Mouse (Mus musculus) hindbrain, embryonic 13.5 days (tissue): ENCODE measurements around the gene D10Wsu102e. TPM values are rescaled to one million over a fixed set of nuclear protein-coding genes. Genes with fewer than 3 reads are reported as not detected.
"Not testable (repeated sequence)": the region's sequence is repeated elsewhere in the genome, so short reads cannot be mapped to it uniquely, and the experiment has no call there.

Experiments
- ATAC-seq: fragments of 200-750 bp; cut with Nextera tagmentation; 2 replicates; pipeline ENCODE4 v1.8.0; 2017; ENCODE audit warnings: moderate TSS enrichment; ENCODE audit not compliant: low FRiP score
- H3K27ac ChIP-seq: fragments of 300-500 bp; sonication (generic); 2 replicates; pipeline ENCODE4 v1.5.1; 2015; ENCODE audit warnings: inconsistent platforms, mild to moderate bottlenecking, moderate library complexity
- H3K27me3 ChIP-seq: fragments of 300-500 bp; sonication (generic); 2 replicates; pipeline ENCODE4 v1.6.1; 2015; ENCODE audit warnings: mild to moderate bottlenecking, inconsistent platforms
- H3K36me3 ChIP-seq: fragments of 300-500 bp; sonication (generic); 2 replicates; pipeline ENCODE4 v1.6.1; 2015; ENCODE audit warnings: mild to moderate bottlenecking, inconsistent platforms
- H3K4me1 ChIP-seq: fragments of 300-500 bp; sonication (generic); replicated peaks from 2 replicates; pipeline ENCODE4 v1.6.1; 2015; ENCODE audit warnings: inconsistent platforms
- H3K4me2 ChIP-seq: fragments of 300-500 bp; sonication (generic); 2 replicates; pipeline ENCODE4 v1.6.1; 2015; ENCODE audit warnings: inconsistent platforms, mild to moderate bottlenecking, moderate library complexity
- H3K4me3 ChIP-seq: fragments of 300-500 bp; sonication (generic); 2 replicates; pipeline ENCODE4 v1.5.1; 2015; ENCODE audit warnings: mild to moderate bottlenecking, inconsistent platforms
- H3K9ac ChIP-seq: fragments of 300-500 bp; sonication (generic); 2 replicates; pipeline ENCODE4 v1.6.1; 2015; ENCODE audit warnings: mild to moderate bottlenecking, inconsistent platforms
- H3K9me3 ChIP-seq: fragments of 300-500 bp; sonication (generic); 2 replicates; pipeline ENCODE4 v1.6.1; 2016; ENCODE audit warnings: inconsistent platforms
- whole genome bisulfite sequencing: fragments of 180-500 bp; shearing (Covaris S2); methylation state at CpG from one replicate; pipeline ENCODE4 v1.1.7; 2015; 5-methylcytosine and 5-hydroxymethylcytosine counted together
- polyA plus RNA-seq: library from polyadenylated mRNA; unstranded; fragments of >200 nt; fragmentation: Nextera tagmentation; extraction: Ambion mirVana; gene quantifications from 2 replicates; pipeline ENCODE4 v1.2.1, GENCODE M21; 2015

Gene D10Wsu102e
- polyA plus RNA-seq, 1 experiment from 2014 or later = 0.93 TPM

DNA sequence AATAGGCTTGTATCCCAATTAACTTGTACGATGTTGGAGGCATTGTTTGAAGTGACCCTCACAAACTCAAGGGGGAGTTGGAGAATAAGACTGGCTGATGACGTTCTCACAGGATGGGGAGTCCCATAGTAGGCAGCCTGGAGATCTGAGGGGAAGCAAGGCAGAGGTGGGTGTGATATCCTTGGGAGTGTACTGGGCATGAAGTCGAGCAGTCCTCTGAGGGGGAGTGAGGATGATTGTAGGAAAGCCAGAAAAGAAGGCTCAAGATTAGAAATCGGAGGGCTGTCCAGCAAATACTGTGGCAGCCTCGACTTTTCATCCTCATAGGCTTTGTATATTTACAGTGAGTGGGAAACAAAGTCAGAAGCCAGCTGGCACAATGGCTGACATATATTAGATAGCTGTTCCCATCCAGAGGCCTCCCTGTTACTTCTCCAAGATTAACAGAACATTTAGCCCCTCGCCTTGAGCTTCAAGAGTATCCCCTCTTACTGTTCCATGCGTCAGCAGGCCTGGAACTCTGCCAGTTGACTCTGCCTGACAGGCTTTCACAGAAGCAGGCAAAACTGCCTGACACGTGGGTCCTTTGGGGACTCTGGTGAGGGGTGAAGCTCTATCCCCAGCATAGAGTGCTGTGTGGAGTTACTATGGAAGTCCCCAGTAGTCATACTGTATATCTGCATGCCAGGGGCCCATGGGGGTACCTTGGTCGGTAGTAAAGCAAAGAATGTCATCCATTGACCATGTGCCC is 18.2 kb downstream of the D10Wsu102e start:
- WGBS = 83% methylated on average over 9 of the region's 9 CpGs
- no peak overlapping the region for H3K4me2 ChIP-seq
- H3K9me3 ChIP-seq = no peaks in the 10 kb centered on the region
- ATAC-seq = no peak
- H3K27ac ChIP-seq = no peak overlapping the region
- no peaks in the 10 kb centered on the region for H3K27me3 ChIP-seq
- no peak overlapping the region for H3K9ac ChIP-seq
- no peaks in the 10 kb centered on the region for H3K4me1 ChIP-seq
- H3K4me3 ChIP-seq = no peak overlapping the region
- H3K36me3 ChIP-seq = peaks cover 34% of the 10 kb centered on the region

DNA sequence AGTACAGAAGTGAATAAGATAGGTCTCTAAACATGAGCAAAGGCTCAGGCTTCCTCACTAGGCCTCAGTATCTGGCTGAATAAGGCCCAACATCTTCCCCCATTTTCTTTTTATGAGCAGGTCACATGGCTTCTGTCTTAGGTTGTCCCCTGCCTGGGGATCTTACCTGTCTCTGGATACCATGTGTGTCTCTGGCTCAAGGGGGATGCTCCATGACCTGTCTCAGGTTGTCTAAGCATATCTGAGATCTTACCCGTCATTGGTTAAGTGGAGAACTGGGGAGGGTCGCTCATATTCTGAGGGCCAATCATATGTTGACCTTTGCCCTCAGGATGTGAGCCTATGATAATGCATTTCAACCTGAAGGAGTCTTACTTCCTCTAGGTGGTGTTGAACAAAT is 20.5 kb downstream of the D10Wsu102e start:
- Histone ChIP-seq H3K9ac (no peak overlapping the region), H3K27me3 (no peaks in the 10 kb centered on the region), H3K27ac (no peak overlapping the region), H3K4me2 (no peak overlapping the region), H3K4me3 (no peak overlapping the region), H3K4me1 (no peaks in the 10 kb centered on the region), H3K36me3 (peaks cover 31% of the 10 kb centered on the region), H3K9me3 (no peaks in the 10 kb centered on the region)
- 90% methylated on average over 2 of the region's 2 CpGs for WGBS
- no peak for ATAC-seq

DNA sequence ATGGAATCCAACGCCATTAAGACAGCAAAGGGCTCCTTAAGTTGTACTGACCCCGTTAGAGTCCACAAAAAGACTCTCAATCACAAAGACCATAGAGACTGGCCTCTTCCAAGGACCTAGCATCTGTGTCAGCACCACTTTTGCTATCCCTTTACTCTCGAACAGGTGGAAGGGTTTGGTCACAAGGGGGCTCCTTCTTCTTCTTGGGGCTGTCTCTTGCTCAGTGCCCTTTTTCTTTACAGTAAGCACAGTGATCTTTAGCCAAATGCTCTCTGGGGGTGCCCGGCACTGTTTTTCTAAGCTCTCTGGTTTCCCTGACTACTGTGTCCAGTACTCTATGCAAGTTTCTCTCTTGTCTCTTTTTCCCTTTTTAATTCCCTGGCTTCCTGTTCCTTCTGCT is 22.5 kb downstream of the D10Wsu102e start:
- H3K4me3 ChIP-seq = no peak overlapping the region
- no peaks in the 10 kb centered on the region for H3K27me3 ChIP-seq
- H3K27ac ChIP-seq = no peak overlapping the region
- peaks cover 34% of the 10 kb centered on the region for H3K36me3 ChIP-seq
- no peak overlapping the region for H3K9ac ChIP-seq
- no peak for ATAC-seq
- H3K4me1 ChIP-seq = no peaks in the 10 kb centered on the region
- 86% methylated on average over 4 of the region's 4 CpGs for whole genome bisulfite sequencing
- H3K4me2 ChIP-seq = no peak overlapping the region
- no peaks in the 10 kb centered on the region for H3K9me3 ChIP-seq

DNA sequence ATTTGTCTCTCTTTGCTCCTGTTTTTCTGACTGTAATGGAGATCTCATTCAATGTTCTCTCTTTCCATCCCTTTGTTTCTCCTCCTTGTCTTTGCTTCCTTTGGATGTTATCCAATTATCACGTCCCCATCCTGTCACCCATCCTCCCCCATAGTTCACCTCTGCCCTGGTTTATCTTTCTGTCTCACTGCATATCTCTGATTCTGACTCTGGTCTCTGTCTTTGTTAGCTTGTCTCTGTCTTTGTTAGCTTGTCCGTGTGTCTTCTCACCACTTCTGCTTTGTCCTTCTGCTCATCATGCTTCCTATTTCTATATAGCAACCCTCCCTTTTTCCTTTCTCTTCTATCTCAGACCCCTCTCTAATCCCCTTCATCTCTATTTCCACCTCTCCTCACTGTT is 23.0 kb downstream of the D10Wsu102e start:
- H3K9ac ChIP-seq = no peak overlapping the region
- no peaks in the 10 kb centered on the region for H3K4me1 ChIP-seq
- no peaks in the 10 kb centered on the region for H3K9me3 ChIP-seq
- ATAC-seq = no peak
- H3K4me2 ChIP-seq = no peak overlapping the region
- no peak overlapping the region for H3K27ac ChIP-seq
- no peak overlapping the region for H3K4me3 ChIP-seq
- H3K36me3 ChIP-seq = peaks cover 34% of the 10 kb centered on the region
- no peaks in the 10 kb centered on the region for H3K27me3 ChIP-seq
- WGBS = 74% methylated on average over 2 of the region's 2 CpGs

DNA sequence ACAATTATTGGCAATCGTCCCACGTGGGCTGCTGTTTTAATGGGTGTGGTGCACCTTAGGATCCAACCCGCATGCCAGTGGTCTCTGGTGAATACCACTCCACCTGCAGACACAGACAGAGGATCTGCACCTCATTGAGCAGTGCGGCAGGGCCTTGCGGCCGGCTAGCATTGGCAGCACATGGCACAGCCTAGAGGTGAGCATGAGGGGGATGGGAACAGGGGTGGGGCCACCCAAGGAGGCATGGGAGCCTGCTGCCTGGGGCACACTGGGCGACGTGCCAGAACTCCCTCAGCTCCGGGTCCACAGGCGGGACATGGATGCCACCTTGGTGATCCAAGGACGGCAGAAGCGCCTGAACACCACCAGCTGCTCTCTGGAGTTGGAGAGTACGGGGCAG is 23.8 kb downstream of the D10Wsu102e start:
- Histone ChIP-seq H3K27ac (no peak overlapping the region), H3K4me3 (no peak overlapping the region), H3K27me3 (no peaks in the 10 kb centered on the region), H3K9me3 (no peaks in the 10 kb centered on the region), H3K4me1 (no peaks in the 10 kb centered on the region), H3K9ac (no peak overlapping the region), H3K4me2 (no peak overlapping the region), H3K36me3 (peaks cover 34% of the 10 kb centered on the region)
- no peak for ATAC-seq
- 94% methylated on average over 13 of the region's 13 CpGs for WGBS

DNA sequence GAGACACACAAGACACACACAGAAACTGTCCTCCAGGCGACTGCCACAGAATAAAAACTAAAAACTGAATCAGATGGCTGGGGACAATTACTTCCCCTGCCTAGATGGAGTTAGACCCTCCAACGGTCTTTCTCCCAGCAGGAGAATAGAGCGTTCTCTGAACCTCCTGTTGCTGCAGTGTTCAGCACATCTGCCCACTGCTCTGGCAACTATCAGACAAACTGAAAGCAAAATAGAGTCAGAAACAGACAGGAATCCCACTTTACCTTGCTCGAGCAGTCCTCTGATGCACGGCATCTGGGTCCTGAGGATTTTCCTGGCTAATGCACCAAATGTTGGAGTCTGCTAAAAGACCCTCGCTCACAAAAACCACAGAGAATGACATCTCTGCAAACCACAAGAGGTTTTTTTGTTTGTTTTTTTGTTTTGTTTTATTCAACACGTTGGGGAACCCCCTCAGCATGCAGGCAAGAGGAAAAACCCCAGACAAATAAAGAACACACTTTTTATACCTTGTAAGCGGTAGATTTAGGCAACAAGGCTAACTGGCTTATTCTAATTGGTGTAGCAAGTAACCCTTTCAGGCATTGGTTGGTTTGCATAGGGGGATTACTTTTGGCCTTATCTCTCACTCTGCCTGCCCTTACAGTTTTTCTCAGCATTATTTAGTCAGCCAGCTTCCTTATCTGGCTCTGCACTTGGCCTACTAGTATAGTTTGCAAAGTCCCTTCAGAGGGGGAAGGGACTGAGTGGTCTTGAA is 24.6 kb downstream of the D10Wsu102e start:
- WGBS = 91% methylated on average over 8 of the region's 8 CpGs
- Histone ChIP-seq H3K9ac (no peak overlapping the region), H3K36me3 (peaks cover 34% of the 10 kb centered on the region), H3K4me1 (no peaks in the 10 kb centered on the region), H3K27me3 (no peaks in the 10 kb centered on the region), H3K4me3 (no peak overlapping the region), H3K9me3 (no peaks in the 10 kb centered on the region), H3K27ac (no peak overlapping the region), H3K4me2 (no peak overlapping the region)
- ATAC-seq = no peak

DNA sequence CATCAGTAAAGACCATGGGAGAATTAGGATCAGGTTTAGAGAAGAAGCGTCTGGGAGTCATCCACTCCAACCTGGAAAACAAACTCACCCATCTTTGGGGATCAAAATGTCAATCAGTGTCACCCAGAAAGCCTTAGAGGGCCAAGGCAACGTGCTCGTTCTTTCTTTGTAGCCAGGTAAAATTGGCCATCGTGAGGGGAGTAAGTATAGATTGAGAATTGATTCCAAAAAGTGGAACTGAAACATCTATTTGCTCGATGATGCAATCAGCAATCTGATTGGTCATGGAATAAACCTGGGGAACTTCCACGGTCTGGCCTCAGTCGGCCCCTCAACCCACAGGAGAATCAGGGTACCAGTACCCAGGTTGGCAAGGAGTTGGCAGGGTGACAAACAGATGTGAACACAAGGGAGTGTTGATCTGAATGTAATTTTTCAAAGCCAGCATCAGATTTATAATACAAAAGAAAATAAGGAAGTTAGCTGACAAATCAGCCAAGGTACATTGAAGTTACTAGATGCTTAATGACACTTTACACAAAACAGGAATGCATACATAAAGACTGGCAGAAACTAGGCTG is 25.4 kb downstream of the D10Wsu102e start:
- no peak overlapping the region for H3K9ac ChIP-seq

DNA sequence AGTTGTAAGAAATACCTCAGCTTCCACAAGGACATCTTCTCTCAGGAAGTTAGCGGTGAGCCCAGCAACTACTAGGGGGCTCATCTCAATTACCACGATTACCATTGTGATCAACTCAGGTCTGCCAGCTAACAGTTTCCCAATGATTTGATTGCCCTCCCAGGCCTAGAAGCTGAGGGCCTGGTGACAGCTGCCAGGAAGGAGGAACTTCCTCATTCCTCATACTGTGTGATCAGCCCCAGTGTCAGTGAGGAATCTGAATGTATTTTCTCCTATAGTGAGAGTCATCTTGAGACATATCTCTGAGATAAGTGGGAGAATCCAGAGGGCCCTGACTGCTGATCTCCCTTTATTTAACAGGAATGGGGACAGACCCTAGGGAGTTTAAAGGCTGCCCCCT is 37.3 kb downstream of the D10Wsu102e start:
- Histone ChIP-seq H3K36me3 (no peaks in the 10 kb centered on the region), H3K4me3 (no peak overlapping the region), H3K27me3 (no peaks in the 10 kb centered on the region), H3K4me1 (no peaks in the 10 kb centered on the region), H3K9ac (no peak overlapping the region), H3K27ac (no peak overlapping the region), H3K4me2 (no peak overlapping the region), H3K9me3 (no peaks in the 10 kb centered on the region)
- ATAC-seq = no peak
- 96% methylated on average over 2 of the region's 2 CpGs for WGBS

More for the DNA sequence above, 25.4 kb downstream of the D10Wsu102e start:
- Histone ChIP-seq H3K4me1 (no peaks in the 10 kb centered on the region), H3K4me3 (no peak overlapping the region), H3K9me3 (no peaks in the 10 kb centered on the region), H3K27me3 (no peaks in the 10 kb centered on the region), H3K27ac (no peak overlapping the region), H3K4me2 (no peak overlapping the region), H3K36me3 (peaks cover 29% of the 10 kb centered on the region)
- 96% methylated on average over 7 of the region's 7 CpGs for WGBS
- no peak for ATAC-seq

DNA sequence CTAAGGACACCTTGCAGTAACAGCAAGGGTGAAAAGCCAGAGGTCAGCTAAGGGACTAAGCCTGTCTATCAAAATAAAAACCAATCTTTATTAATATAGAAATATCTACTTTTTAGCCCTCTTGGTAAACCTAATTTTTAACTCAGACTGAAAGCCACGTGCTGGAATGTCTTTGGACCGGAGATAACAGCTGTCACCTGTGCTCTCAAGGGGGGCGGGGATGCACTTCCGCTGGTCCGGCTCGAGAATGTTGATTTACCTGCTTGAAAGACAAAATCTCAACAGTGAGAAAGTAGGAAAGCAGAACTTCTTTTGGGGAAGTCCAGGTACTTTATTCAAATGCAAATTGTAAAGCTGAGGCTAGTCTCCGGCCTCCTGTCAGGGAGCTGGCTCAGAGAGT is 40.9 kb downstream of the D10Wsu102e start:
- not testable (repeated sequence) for H3K4me1 ChIP-seq, ATAC-seq, H3K9ac ChIP-seq, H3K4me3 ChIP-seq, H3K4me2 ChIP-seq, H3K27me3 ChIP-seq, H3K27ac ChIP-seq, H3K9me3 ChIP-seq, H3K36me3 ChIP-seq
- WGBS = 87% methylated on average over 7 of the region's 7 CpGs

DNA sequence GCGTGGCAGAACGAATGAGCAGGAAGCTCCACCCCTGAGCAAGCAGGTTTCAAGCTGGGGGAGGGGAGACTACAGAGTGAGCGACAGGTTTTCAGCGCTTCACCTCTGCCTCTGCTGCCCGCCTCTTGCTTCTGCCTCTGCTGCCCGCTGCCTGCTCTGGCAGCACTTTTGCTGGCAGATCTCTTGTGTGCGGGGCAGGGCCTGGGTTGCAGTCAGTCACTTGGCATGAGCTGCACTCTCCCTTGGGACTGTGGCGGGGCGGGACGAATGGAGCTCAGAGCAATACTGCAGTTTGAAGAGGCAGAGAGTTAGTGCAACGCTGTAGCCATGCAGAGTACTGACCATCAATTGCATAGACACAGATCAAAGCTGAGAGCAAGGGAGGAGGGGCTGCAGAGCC is 45.0 kb downstream of the D10Wsu102e start:
- Histone ChIP-seq H3K4me2 (no peak overlapping the region), H3K9ac (no peak overlapping the region), H3K4me3 (no peak overlapping the region), H3K4me1 (no peaks in the 10 kb centered on the region), H3K9me3 (peaks cover 15% of the 10 kb centered on the region; the same call in 1 of the 2 replicates), H3K27me3 (no peaks in the 10 kb centered on the region), H3K27ac (no peak overlapping the region), H3K36me3 (peaks cover 28% of the 10 kb centered on the region)
- WGBS = 93% methylated on average over 11 of the region's 11 CpGs
- no peak for ATAC-seq

DNA sequence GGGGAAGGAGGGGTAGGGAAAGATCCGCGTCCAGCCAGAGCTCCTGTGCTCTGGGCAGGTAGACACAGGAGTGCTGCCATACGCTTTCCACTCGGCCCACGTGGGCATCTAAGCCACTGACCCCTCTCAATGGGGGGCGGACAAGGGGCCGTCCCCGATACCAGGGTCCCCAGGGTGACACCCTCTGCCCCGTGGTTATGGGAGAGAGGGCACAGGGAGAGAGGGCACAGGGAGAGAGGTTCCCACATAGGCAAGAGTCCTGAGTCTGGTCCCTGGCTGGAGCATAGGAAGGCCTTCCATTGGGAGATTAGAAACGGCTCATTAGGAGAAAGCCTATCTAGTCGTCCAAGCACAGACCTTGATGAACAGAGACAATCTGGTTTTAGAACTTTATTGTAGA is 45.7 kb downstream of the D10Wsu102e start:
- no peak overlapping the region for H3K4me3 ChIP-seq
- H3K9me3 ChIP-seq = peaks cover 17% of the 10 kb centered on the region; the same call in 1 of the 2 replicates
- no peak overlapping the region for H3K9ac ChIP-seq
- 89% methylated on average over 11 of the region's 11 CpGs for WGBS
- H3K27me3 ChIP-seq = no peaks in the 10 kb centered on the region
- H3K4me2 ChIP-seq = no peak overlapping the region
- no peak for ATAC-seq
- peaks cover 33% of the 10 kb centered on the region for H3K36me3 ChIP-seq
- no peaks in the 10 kb centered on the region for H3K4me1 ChIP-seq
- no peak overlapping the region for H3K27ac ChIP-seq

DNA sequence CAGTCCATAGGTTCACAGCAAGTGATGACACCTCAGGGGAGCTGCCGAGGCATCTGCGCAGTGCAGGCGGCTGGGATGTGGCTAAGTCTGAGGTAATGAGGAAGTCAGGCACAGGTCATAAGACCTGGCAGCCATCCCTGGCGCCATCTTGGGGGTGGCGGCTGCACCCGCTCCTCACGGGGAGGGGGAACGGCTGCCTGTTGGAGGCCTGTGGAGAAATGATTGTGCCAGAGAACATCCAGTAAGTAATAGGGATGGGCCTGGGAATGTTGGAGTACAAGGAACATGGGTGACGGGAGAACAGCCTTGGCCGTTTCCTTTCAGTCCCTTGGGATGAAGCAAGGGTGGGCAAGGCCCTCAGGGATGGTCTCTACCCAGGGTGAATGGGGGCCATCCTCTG is 47.1 kb downstream of the D10Wsu102e start:
- H3K27ac ChIP-seq = no peak overlapping the region
- peaks cover 29% of the 10 kb centered on the region; the same call in 1 of the 2 replicates for H3K9me3 ChIP-seq
- H3K36me3 ChIP-seq = peaks cover 48% of the 10 kb centered on the region
- H3K27me3 ChIP-seq = no peaks in the 10 kb centered on the region
- 98% methylated on average over 10 of the region's 10 CpGs for WGBS
- H3K9ac ChIP-seq = no peak overlapping the region
- no peaks in the 10 kb centered on the region for H3K4me1 ChIP-seq
- H3K4me3 ChIP-seq = no peak overlapping the region
- no peak overlapping the region for H3K4me2 ChIP-seq
- no peak for ATAC-seq
